Mouse (Mus musculus) kidney, postnatal 10 days (tissue): ENCODE measurements around the gene Ttll3.

Source experiments
- DNase-seq: peaks from one replicate; pipeline ENCODE4 v3.0.0; 2021; ENCODE audit warnings: mixed read lengths

The Ttll3 gene

DNA sequence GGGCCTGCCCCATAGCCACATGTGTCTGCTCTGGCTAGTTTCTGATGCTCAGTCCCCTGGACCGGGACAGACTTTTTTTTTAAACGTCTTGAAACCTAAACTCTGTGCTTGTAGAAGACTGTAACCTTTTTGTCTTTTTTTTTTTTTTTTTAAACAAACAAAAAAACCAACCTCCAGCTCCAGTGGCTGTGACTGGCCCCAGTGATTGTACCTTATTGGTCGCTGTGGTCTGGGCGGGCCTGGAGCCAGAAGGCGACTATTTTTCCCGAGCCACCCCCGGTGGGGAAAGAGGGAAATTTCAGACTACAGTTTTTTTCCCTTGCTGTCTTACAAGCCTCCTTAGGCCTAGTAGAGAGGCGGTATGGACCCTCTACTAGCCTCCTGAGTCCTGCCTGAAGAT, at the start of gene Ttll3:
Gene Ttll3, plus strand, starts transcription at position 301 of the 400 bp plus-strand sequence.
- DNase-seq, result no peak

- DNase-seq, result no peak
Observed at GRCm38 (mm10) chr6:113341574-113341973, 47.5 kb upstream of the Ttll3 start.

- DNase-seq, result peak; percentile 29
Observed at GRCm38 (mm10) chr6:113342297-113342696, 46.8 kb upstream of the Ttll3 start.

DNA sequence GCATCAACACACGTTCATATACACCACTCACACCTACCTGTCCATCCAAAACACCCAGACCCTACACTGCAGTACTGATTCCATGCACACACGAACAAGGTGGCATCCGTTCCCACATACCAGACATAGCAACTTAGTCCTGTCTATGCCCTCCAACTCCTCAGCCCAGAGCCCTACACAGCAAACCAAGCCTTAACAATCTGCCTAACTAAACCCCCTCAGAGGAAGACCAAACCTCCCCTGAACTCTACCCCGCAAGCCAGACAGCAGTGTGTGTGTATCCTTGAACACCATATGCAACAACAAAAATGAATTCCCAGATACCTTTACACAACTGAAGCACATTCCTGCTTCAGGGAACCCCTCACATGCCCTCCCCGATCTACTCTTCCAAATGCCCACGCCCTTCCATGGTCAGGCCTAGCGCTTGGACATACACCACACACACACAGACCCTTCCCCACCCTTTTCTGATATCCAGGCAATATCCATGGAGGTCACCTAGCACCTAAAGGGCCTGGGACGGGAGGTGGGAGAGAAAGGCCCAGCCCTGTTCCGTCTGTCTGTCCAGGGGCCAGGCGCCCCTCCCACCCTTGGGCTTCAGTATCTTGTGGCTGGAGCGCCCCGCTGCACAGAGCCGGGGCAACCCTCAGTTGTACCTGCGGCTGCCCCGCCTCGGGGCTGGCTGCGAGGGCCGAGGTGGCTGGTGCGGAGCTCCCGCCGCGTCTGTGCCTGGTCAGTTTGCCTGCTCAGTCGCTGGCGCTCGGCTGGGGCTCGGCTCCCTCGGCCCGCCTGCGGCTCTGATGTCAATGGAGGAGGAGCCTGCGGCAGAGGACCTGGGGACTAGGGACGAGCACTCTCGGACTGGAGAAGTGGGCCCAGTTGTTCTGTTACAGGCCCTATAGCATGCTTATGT, 45.6 kb upstream of the Ttll3 start, which contains the start of gene Camk1:
Gene Camk1, minus strand, starts transcription at position 808 of the 916 bp plus-strand sequence.
- peak; percentile 90 for DNase-seq

GRCm38 (mm10) chr6:113344321-113344720, 44.7 kb upstream of the Ttll3 start:
- peak; percentile 92 for DNase-seq

DNA sequence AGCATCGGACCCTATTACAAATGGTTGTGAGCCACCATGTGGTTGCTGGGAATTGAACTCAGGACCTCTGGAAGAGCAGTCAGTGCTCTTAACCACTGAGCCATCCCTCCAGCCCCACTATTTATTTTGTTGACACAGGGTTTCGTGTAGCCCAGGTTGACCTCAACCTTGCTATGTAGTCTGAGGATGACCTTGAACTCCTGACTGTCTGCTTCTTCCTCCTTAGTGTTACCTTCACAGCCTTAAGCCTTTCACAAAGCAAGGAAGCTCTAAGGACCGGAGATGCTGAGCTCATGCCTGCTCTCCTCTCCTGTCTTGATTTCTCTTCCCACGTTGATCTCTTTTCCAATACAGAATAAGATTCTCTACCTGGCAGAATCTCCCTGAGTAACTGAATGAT, 42.2 kb upstream of the Ttll3 start:
- no peak for DNase-seq

DNA sequence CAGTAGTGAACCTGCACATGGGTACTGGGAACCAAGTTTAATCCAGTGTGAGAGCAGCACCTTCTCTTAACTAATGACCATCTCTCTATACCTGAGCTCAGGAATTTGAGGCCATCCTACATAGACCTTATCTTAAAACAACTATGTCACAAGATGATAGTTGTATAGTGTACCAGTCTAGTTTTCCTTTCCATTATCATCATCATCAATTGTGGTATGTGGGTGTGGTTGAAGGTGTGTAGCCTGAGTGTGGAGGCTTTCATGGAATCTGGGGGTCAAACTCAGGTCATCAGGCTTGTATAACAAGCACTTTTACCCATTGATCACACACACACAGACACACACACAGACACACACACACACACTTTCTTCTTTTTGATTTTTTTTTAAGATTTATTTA, 38.5 kb upstream of the Ttll3 start:
- DNase-seq, result no peak

DNA sequence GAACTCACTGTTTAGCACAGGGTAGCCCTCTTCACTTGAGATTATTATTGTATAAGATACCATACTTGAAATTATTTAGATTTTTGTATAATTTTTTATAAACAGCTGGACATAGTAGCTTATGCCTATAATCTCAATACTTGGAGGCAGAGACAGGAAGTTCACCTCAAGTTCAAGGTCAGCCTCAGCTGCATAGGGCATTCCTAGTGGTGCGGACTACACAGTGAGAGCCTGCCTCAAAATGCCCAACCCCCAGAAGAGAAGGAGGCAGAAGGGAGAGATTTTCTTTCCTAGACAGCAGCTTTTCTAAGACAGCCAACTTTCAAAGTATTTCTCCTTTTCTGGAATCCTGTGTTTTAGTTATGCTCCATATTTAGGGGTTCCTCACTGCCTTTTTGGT, 37.9 kb upstream of the Ttll3 start:
- no peak for DNase-seq

DNA sequence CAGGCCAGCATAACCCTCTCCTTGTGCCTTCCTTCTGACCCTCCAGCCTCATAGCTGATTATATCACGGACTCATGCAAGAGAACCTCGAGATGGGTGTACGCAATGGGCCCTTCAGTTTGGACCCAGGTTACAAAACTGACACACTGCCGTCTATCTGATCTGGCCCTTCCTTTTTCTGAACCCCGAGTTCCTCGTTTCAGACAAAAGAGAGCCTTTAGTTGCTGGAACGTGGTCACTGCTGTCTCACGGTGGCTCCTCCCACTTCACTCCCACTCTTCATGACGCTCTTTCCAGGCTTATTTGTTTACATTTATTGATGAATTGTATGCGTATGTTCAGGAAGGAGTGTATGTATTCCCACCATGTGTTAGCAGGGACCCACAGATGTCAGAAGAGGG, 37.4 kb upstream of the Ttll3 start:
- no peak for DNase-seq

DNA sequence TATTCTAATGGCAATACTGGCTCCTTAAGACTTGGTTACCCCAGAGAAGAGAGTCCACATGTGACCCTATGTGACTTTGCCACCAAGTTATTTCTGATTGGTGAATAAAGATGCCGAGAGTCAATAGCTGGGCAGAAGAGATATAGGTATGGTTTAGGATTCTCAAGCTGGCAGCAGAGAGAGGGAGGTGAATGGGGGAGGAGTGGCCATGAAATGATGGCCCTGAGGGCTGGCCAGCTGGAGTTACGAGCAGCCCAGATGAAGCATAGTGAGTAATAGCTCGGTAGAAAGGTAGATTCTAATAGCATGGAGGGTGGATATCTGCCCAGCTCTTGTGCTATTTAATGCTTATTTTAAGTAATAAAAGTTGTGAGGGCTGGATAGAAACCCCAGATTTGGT, 36.2 kb upstream of the Ttll3 start:
- no peak for DNase-seq

GRCm38 (mm10) chr6:113353696-113354095, 35.4 kb upstream of the Ttll3 start:
- DNase-seq, result no peak

DNA sequence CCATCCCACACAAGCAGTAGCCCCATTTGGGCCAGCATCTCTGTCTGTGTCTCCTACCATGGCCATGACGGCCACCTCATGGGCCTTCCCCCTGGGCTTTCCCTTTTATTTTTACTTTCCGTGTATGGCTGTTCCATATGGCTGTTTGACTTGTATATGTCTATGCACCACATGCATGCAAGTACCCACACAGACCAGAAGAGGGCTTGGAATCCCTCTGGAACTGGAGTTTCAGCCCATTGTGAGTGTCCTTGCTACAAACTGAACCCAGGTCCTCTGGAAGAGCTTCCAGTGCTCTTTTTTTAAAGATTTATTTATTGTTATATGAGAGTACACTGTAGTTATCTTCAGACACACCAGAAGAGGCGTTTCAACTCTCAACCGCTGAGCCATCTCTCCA, 27.6 kb upstream of the Ttll3 start:
- no peak for DNase-seq

DNA sequence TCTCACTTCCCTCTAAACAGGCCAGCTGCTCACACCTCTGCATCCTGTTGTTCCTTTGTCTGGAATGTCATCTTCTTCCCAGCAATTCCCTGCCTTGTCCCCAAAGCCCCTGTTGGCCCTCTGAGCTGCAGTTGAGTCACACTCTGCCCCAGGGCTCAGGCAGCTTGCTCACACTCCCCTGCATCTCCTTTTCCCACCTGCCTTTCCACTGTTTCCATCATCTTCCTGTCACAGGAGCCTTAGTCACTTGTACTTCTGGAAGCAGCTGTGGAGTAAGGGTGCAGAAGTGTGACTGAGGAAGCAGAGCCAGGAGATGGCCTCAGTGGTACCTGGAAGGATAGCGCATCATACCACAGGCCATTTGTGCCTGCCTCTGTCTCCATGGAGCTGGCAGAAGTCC, 26.8 kb upstream of the Ttll3 start:
- no peak for DNase-seq

DNA sequence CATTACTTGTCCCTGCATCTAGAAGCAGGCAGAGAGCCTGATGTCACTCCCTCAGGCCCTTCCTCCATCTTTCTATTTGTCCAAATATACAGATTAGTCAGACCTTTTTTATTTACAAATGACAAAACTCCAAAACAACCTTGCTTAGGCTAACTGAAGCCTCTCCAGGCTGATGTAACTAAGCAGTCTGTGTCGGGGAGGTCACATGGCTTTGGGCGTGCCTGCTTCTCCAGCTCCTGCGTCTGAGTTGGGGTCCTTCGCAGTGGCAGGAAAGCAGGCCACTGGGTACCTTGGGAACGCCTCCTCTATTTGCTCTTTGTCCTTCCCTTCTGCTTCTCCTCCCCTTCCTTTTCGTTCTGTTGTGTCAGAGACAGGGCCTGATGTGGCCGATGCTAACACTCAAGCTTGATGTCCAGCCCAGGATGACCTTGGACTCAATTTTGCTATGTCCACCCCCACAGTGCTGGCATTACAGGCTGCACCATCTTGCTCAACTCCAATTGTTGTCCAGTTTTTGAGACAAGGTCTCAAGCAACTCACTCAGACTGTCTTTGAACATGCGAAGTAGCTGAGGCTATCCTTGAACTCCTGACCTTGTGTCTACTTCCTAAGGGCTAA, 24.4 kb upstream of the Ttll3 start:
- DNase-seq, result no peak

- DNase-seq, result no peak
Observed at GRCm38 (mm10) chr6:113366639-113367038, 22.4 kb upstream of the Ttll3 start.

- no peak for DNase-seq
Observed at GRCm38 (mm10) chr6:113367574-113367973, 21.5 kb upstream of the Ttll3 start.

- no peak for DNase-seq
Observed at GRCm38 (mm10) chr6:113368124-113368523, 20.9 kb upstream of the Ttll3 start.

GRCm38 (mm10) chr6:113368577-113368976, 20.5 kb upstream of the Ttll3 start:
- no peak for DNase-seq

GRCm38 (mm10) chr6:113370194-113370929, 18.7 kb upstream of the Ttll3 start:
- DNase-seq, result peak; percentile 58

DNA sequence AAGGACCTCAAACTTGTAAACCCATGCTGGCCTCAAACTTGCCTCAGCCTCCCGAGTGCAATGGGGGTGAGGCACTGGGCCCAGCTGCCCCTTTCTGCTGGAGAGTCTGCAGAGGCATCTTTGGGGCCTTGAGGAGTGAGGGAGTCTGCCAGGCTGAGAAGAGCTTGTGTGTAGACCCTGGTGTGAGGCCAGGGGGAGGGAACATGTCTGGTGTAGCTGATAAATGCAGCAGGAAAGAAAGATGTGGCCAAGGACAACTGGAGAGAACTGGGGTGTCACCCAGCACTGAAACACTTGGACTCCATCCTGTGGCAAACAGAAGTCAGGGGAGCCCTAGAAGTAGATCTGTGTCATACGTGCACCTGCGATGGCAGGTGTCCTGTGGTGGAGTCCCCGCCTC, 15.6 kb upstream of the Ttll3 start:
- DNase-seq, result no peak

GRCm38 (mm10) chr6:113377172-113377495, 11.9 kb upstream of the Ttll3 start:
- DNase-seq, result no peak

GRCm38 (mm10) chr6:113377496-113378385, 11.3 kb upstream of the Ttll3 start, which contains the start of the genes Tada3 and Arpc4:
Gene Tada3 (minus strand): TSS chr6:113377883.
Gene Arpc4 (plus strand): TSS chr6:113378115.
- DNase-seq, result peak; percentile 95
